Mouse (Mus musculus) megakaryocyte-erythroid progenitor cell, adult 5-6 weeks (primary cell): ENCODE results near the gene Gm47985. TPM values are rescaled to one million over a fixed set of nuclear protein-coding genes. Genes with fewer than 3 reads are reported as not detected.
"Not testable (repeated sequence)": the region's sequence is repeated elsewhere in the genome, so short reads cannot be mapped to it uniquely, and the experiment has no call there.

Experiments used
- ATAC-seq: replicated peaks from 2 replicates; pipeline ENCODE4 v1.8.0; 2016; ENCODE audit warnings: mild to moderate bottlenecking, inconsistent platforms; ENCODE audit not compliant: severe bottlenecking, poor library complexity, low FRiP score, low TSS enrichment
- total RNA-seq, 2 experiments: library from RNA; stranded (forward) in 1 of 2; stranded (reverse) in 1 of 2; fragments of 200-1000, 215-1000 nt in 1 of 2; fragments of >200 nt in 1 of 2; fragmentation: Nextera tagmentation in 1 of 2; gene quantifications; 2 replicates each; pipeline ENCODE4 v1.2.3; 2014 to 2017

Gene Gm47985
- total RNA-seq, 2 experiments from 2014 or later = 0.19 TPM; not detected in 1

DNA sequence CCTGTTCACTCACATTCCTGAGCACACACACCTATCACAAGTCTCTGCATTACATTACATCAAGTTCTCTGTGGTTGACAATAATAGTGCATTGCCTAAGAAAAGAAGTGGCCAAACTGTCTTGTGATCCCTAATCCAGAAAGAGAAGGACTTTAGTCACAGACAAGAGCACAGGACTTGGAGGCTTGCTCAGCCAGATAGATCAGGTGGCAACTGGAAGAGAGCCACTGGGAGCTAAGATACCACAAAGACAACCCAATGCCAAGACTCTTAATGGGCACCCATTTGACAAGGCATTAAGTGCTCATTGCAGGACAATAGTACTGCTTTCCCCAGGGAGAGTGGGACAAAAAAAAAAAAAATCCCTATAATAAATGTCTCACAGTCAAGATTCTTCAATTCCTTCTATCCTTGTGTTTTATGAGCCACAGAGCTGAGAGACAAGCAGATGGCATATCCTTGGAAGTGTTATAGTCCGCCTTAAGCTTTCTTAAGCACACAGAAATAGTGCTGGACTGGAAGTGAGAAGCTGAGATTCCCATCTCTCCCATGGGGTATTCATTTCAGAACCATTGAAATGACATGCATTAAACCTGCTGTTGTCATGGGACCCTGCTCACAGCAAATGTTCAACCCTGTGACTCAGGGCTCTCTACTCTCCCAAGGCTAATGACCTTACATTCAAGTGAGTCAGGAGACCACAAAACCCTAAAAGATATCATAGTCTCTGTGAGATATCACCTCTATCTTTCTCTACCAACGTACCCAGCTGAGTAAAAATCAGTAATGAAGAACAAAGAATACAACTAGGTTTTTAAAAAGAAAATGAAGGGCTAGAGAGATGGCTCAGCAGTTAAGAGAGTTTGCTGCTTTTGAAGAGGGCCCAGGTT lies 10.5 kb upstream of the Gm47985 start:
- 0 out of 2 replicates have a peak, but pooled peaks have one; percentile 27 for ATAC-seq

GRCm38 (mm10) chr1:151177030-151177936 lies 5.1 kb upstream of the Gm47985 start:
- peak; percentile 82 for ATAC-seq

DNA sequence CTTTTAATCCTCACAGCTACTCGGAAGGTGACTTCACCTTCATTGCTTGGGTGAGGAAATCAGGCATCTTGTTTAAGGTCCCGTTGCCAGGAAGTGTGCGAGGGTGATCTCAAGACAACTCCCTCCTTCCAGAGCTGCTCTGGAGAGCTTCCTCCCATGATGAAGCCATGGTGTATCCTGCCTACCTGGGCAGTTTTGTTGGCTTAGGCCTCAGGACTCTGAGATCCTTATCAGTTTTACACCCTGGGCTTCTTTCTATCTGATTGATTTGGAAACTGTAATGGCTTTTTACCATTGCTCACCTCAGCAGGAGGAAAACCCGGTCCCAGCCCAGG lies 4.4 kb upstream of the Gm47985 start:
- no peak for ATAC-seq

- ATAC-seq = no peak
These were observed 3.7 kb upstream of the Gm47985 start for GRCm38 (mm10) chr1:151178505-151179083.

DNA sequence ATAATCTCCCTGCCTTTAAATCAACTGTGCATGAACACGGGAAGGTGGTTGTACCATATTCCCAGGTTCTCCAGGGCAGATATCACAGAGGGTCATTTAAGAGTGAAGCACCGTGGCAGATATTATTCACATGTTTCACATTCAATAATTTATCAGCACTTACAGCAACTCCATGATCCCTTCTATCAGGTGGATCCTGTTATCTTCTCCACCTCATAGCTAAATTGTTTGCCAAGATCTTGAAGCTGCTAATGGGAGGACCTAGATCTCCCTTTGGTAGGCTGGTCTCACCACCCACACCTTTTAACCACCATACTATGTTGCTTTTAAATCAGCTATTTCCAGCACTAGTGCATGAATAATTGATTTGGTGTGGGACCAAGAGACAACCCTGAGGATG lies 2.2 kb upstream of the Gm47985 start:
- peak; percentile 45 for ATAC-seq

- not testable (repeated sequence) for ATAC-seq
These were observed 3.8 kb downstream of the Gm47985 start for GRCm38 (mm10) chr1:151186186-151186585.

GRCm38 (mm10) chr1:151186879-151187424 lies 4.6 kb downstream of the Gm47985 start:
- peak; percentile 78 for ATAC-seq

DNA sequence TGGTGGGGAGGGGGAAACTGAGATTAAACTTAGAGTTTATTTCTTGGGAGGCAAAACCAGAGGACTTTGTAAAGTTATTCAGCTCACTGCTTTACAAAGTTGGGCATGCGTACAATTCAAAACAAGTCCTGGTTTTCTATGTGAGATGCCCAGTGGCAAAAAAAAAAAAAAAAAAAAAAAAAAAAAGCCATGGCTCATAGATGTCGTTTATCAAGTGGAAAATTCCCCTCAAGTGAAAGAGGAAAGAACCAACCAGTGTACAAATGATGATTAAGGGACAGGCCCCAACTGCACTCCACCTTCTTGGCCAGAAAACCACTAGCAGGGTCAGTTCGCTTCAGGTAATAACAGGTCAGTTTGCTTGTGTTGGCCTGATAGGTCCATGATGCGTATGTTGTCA lies 6.1 kb downstream of the Gm47985 start:
- no peak for ATAC-seq

DNA sequence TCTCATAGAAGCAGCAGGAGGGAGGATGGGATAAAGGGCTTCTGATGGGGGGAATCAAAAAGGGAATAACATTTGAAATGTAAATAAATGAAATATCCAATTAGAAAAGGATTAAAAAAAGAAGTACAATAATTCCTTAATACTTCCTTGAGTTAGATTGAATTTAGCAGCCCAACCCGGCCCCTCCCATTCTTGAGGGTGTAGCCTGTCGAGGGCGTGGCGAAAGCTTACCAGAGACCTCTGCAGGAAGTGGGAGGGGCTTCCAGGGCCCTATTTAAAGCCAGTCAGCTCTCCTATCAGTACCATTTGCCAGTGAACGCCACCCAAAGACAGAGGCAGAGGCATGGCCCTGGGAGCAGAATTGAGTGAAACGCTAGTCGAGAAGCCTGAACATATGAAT lies 9.7 kb downstream of the Gm47985 start, which contains the start of gene Gm8947:
TSS of gene Gm8947 (plus strand) at position 302 of the 400 bp plus-strand sequence.
- peak; percentile 77; the same call in 1 of the 2 replicates for ATAC-seq

- not testable (repeated sequence) for ATAC-seq
These were observed 10.4 kb downstream of the Gm47985 start for GRCm38 (mm10) chr1:151192739-151193138.

DNA sequence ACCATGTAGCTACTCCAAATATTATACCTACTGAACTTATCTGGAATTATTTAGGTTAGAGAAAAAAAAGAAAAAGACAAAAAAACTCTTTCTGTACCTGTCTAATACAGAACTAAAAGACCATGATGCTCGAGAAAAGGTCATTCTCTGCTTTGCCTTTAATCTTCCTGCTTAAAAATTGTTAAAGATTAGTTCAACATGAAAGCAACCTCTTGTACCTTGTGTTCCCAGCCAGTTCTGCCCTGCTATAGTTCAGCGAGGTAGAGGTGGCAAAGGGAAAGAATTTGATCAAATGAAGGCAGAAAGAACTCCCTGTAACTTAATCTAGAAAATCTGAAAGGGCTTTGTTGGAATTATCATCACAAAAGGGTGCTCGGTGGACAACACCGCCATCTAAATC lies 13.6 kb downstream of the Gm47985 start:
- not testable (repeated sequence) for ATAC-seq

DNA sequence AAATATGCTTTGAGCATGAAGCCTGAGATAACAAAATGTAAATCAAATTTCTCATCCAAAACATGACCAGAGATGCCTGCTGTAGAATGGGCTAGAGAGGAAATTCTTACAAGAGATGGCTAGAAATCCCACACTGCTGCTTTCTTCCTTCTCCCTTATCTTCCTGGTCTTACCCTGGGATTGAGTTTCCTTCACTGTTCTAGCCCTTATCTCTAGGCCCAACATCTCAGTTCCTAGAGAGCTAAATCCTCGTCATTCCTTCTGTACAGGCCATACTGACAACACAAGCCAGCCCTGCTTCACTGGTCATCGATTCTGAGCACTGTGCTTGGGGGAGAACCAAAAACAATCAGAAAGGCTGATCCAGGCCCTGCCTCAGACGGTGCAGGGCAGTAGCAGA lies 14.4 kb downstream of the Gm47985 start:
- ATAC-seq = peak; percentile 56

GRCm38 (mm10) chr1:151198120-151198519 lies 15.8 kb downstream of the Gm47985 start, which contains the start of gene Gm47995:
Gene Gm47995, plus strand, starts transcription at chr1:151198448.
- ATAC-seq = not testable (repeated sequence)

- not testable (repeated sequence) for ATAC-seq
These were observed 18.3 kb downstream of the Gm47985 start for GRCm38 (mm10) chr1:151200620-151201019.

- ATAC-seq = peak; percentile 79
These were observed 20.4 kb downstream of the Gm47985 start for GRCm38 (mm10) chr1:151202771-151203170.

- ATAC-seq = not testable (repeated sequence)
These were observed 21.5 kb downstream of the Gm47985 start, which contains the start of gene 3110040M04Rik for GRCm38 (mm10) chr1:151203818-151204217. Gene 3110040M04Rik, plus strand, starts transcription at chr1:151204121.

DNA sequence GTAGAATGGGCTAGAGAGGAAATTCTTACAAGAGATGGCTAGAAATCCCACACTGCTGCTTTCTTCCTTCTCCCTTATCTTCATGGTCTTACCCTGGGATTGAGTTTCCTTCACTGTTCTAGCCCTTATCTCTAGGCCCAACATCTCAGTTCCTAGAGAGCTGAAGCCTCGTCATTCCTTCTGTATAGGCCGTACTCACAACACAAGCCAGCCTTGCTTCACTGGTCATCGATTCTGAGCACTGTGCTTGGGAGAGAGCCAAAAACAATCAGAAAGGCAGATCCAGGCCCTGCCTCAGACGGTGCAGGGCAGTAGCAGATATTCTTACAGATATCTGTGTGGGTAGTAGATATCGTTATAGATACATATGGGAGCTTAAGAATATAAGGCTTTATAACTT lies 26.2 kb downstream of the Gm47985 start:
- ATAC-seq = peak; percentile 85

GRCm38 (mm10) chr1:151208944-151209343 lies 26.6 kb downstream of the Gm47985 start:
- not testable (repeated sequence) for ATAC-seq

DNA sequence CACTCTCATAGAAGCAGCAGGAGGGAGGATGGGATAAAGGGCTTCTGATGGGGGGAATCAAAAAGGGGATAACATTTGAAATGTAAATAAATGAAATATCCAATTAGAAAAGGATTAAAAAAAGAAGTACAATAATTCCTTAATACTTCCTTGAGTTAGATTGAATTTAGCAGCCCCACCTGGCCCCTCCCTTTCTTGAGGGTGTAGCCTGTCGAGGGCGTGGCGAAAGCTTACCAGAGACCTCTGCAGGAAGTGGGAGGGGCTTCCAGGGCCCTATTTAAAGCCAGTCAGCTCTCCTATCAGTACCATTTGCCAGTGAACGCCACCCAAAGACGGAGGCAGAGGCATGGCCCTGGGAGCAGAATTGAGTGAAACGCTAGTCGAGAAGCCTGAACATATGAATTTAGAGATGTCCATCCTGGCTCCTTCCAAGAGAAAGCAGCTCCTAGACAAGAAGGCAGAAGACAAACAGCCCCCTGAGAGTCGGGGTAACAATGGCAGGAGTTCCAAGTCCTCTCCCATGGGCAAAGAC lies 27.6 kb downstream of the Gm47985 start, which contains the start of gene Gm47996:
TSS of gene Gm47996 (plus strand) at position 308 of the 532 bp plus-strand sequence.
- 0 out of 2 replicates have a peak, but pooled peaks have one; percentile 48 for ATAC-seq
